In genomic region chr5:36397384-36397759, GRCm38 (mm10) we compare ENCODE assay signal across 8 mouse cellular contexts. TPM values are rescaled to one million over a fixed set of nuclear protein-coding genes. Genes with fewer than 3 reads are reported as not detected.
DNase-seq lines count a peak whose midpoint lies in the region; ATAC-seq and TF ChIP-seq lines count a peak whose summit lies in the region.

No protein-coding gene starts in this region.

- no peaks in the 10 kb centered on the region for H3K9me3 ChIP-seq in kidney, postnatal 0 days (replicated peaks; ENCODE audit: low read length)
- H3K9me3 ChIP-seq in hindbrain, embryonic 10.5 days, result no peaks in the 10 kb centered on the region

- peak overlapping the region; percentile 100 for H3K4me2 ChIP-seq in kidney, postnatal 0 days (ENCODE audit: low read length)

- no peak for TF ChIP-seq CTCF in kidney, postnatal 0 days (IDR thresholded peaks at IDR 0.05; ENCODE audit: low read depth)

- no peak overlapping the region for H3K27ac ChIP-seq in kidney, postnatal 0 days
- peak overlapping the region; percentile 92 for H3K27ac ChIP-seq in hindbrain, embryonic 10.5 days

- no peaks in the 10 kb centered on the region for H3K36me3 ChIP-seq in kidney, postnatal 0 days (ENCODE audit: insufficient read depth, low read length)
- H3K36me3 ChIP-seq in hindbrain, embryonic 10.5 days, result no peaks in the 10 kb centered on the region

- 0 out of 2 replicates have a peak, but pooled peaks have one; percentile 14 for ATAC-seq in kidney, postnatal 0 days (replicated peaks; ENCODE audit: low FRiP score, low read depth)
- no peak for ATAC-seq in megakaryocyte progenitor cell, adult 5-6 weeks (replicated peaks; ENCODE audit: poor library complexity)

- peaks cover 5% of the 10 kb centered on the region; the same call in 1 of the 2 replicates for H3K4me1 ChIP-seq in kidney, postnatal 0 days (replicated peaks; ENCODE audit: insufficient read depth, low read length)
- H3K4me1 ChIP-seq in hindbrain, embryonic 10.5 days (replicated peaks), result peaks cover 46% of the 10 kb centered on the region

- under 1% methylated on average over 36 of the region's 36 CpGs for WGBS in kidney, postnatal 0 days
- WGBS in hindbrain, embryonic 10.5 days, result under 1% methylated on average over 36 of the region's 36 CpGs

- H3K4me3 ChIP-seq in kidney, postnatal 0 days (replicated peaks; ENCODE audit: low read depth, low read length), result peak overlapping the region; percentile 69
- H3K4me3 ChIP-seq in hindbrain, embryonic 10.5 days, result peak overlapping the region; percentile 65

- no peaks in the 10 kb centered on the region for H3K27me3 ChIP-seq in kidney, postnatal 0 days (ENCODE audit: insufficient read depth, low read length)
- peaks cover 64% of the 10 kb centered on the region for H3K27me3 ChIP-seq in hindbrain, embryonic 10.5 days (ENCODE audit: insufficient read depth, poor library complexity, severe bottlenecking)

- peak; percentile 48 for DNase-seq in kidney, postnatal 0 days (ENCODE audit: low spot score)
- no peak for DNase-seq in kidney, adult 9 months
- DNase-seq in embryo, embryonic 10.5 days (ENCODE audit: low spot score), result peak; percentile 59
- peak; percentile 58 for DNase-seq in hindbrain, embryonic 10.5 days (ENCODE audit: low spot score)
- DNase-seq in lung, postnatal 10 days, result peak; percentile 32
- DNase-seq in MN1 (ENCODE audit: low spot score), result no peak
- DNase-seq in right cerebral cortex, postnatal 25 days, result no peak

- H3K9ac ChIP-seq in kidney, postnatal 0 days (ENCODE audit: low read depth, low read length), result peak overlapping the region; percentile 68

RNA-seq across cellular contexts. Expression of gene Sorcs2, which starts 0.6 kb away (rescaled TPM):
- polyA plus RNA-seq in kidney, postnatal 0 days (2015; fragmentation: Nextera tagmentation; extraction: Ambion mirVana), result 5.1 and 5.8 TPM in 2 replicates
- 7.5 and 10.5 TPM in 2 replicates for polyA plus RNA-seq in hindbrain, embryonic 10.5 days (2016; fragmentation: Nextera tagmentation; extraction: Ambion mirVana)
- total RNA-seq in megakaryocyte progenitor cell, adult 5-6 weeks (2015), result not detected in 2 replicates
- total RNA-seq in megakaryocyte progenitor cell, adult 5-6 weeks (2017), result not detected in 2 replicates

Comparison
In these comparisons a context has a peak if more than half of its experiments do, and no peak if none do; other contexts are left out.
1. DNase-seq: peak in kidney, postnatal 0 days (single experiment), embryo, embryonic 10.5 days (single experiment), hindbrain, embryonic 10.5 days (single experiment) and lung, postnatal 10 days (single experiment); none in kidney, adult 9 months (single experiment), MN1 (single experiment) and right cerebral cortex, postnatal 25 days (single experiment).